Mouse (Mus musculus): ENCODE measurements around the gene Gm7029. TPM values are rescaled to one million over a fixed set of nuclear protein-coding genes. Genes with fewer than 3 reads are reported as not detected.
A peak's percentile ranks its signal among the peaks of the same experiment; 100 is the strongest.
"Not testable (repeated sequence)": the region's sequence is repeated elsewhere in the genome, so short reads cannot be mapped to it uniquely, and the experiment has no call there.

Gm7029 gene
- total RNA-seq (2015) (not detected in 2 replicates), total RNA-seq (2017) (not detected in 2 replicates)

- ATAC-seq (ENCODE audit: poor library complexity, severe bottlenecking): not testable (repeated sequence)
These were observed at the start of gene Gm7029 for GRCm38 (mm10) chr17:33873537-33873936. TSS of gene Gm7029 (plus strand) at chr17:33873837.

GRCm38 (mm10) chr17:33824084-33824996 is 49.3 kb upstream of the Gm7029 start, which contains the start of the genes Rps28 and Ndufa7:
TSS of gene Rps28 (minus strand) at chr17:33824562.
TSS of gene Ndufa7 (plus strand) at chr17:33824572.
- peak; percentile 99 for ATAC-seq (ENCODE audit: poor library complexity, severe bottlenecking)

DNA sequence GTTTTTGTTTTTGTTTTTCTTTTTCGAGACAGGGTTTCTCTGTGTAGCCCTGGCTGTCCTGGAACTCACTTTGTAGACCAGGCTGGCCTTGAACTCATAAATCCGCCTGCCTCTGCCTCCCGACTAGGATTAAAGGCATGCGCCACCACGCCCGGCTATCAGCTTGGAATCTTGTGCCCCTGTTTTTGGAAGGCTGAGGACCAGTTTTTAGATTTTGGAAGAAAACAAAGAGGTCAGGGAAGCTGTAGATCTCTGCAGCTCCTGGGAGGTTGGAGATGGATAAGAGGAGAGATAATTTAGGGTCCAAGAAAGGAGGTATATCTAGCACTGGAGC is 48.7 kb upstream of the Gm7029 start:
- ATAC-seq (ENCODE audit: poor library complexity, severe bottlenecking): not testable (repeated sequence)

DNA sequence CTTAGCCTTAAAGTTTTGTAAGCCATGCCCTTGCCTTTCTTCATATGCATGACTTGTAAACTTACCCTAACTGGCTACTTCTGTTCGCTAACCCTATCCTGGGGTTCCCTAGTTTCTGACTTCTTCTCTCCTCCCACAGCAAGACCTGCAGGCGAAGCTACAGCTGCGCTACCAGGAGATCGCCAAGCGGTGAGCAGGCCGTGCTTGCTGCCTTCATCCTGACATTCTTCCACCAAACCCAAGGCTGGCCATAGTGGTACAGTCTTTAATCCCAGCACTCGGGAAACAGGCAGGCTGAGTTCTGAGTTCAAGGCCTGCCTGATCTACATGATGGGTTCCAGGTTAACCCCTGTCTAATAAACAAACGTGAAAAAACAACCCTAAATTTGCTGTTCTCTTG is 48.2 kb upstream of the Gm7029 start:
- no peak for ATAC-seq (ENCODE audit: poor library complexity, severe bottlenecking)

DNA sequence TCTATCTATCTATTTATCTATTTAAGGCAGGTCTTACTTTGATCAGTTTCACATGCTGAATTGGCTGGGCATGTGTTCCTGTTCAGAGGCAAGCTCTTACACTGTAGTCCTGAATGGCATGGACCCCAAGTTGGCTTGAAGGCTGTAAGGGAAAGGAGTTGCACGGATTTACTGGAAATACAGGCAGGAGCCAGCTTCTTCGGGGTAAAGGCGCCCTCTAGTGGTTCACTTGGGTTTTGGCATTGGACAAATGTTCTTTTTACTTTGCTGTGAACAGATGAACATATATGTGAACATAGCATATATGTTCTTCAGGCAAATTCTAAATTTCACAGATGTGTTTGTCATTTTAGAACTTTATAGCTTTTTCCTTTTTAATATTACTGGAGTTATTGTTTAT is 46.8 kb upstream of the Gm7029 start:
- peak; percentile 60 for ATAC-seq (ENCODE audit: poor library complexity, severe bottlenecking)

DNA sequence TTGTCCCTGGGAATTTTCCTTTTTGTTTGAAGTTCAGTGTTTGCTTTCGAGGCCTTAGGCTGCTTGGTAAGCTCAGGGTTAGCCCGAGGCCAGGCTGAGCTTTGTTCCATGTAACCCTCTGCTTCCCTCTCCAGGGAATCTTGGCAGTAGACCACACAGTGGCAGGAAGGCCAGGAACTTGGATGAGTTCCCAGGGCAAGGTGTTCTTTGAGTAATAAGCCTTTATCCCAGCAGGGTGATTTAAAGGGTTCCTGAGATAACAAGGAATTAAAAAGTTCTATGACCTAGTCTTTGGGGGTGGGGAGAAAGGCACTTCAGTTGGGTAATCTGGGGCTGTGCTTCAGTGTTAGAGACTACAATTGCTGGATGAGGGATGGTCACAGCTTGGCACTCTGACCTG is 44.7 kb upstream of the Gm7029 start:
- no peak for ATAC-seq (ENCODE audit: poor library complexity, severe bottlenecking)

DNA sequence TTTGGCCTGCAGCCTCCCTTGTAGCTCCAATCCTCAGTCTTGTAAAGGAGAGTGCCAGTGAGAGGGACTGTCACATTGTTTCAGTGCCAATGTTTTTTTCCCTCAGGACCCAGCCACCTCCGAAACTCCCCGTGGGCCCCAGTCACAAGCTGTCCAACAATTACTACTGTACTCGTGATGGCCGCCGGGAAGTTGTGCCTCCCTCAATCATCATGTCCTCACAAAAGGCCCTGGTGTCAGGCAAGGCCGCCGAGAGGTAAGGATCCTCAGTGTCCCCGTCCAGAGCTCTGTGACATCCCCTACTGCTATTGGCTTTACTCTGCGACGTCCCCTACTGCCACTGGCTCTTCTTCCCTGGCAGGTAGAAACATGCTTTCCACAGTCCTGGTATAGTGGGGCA is 44.1 kb upstream of the Gm7029 start:
- ATAC-seq (ENCODE audit: poor library complexity, severe bottlenecking): no peak

DNA sequence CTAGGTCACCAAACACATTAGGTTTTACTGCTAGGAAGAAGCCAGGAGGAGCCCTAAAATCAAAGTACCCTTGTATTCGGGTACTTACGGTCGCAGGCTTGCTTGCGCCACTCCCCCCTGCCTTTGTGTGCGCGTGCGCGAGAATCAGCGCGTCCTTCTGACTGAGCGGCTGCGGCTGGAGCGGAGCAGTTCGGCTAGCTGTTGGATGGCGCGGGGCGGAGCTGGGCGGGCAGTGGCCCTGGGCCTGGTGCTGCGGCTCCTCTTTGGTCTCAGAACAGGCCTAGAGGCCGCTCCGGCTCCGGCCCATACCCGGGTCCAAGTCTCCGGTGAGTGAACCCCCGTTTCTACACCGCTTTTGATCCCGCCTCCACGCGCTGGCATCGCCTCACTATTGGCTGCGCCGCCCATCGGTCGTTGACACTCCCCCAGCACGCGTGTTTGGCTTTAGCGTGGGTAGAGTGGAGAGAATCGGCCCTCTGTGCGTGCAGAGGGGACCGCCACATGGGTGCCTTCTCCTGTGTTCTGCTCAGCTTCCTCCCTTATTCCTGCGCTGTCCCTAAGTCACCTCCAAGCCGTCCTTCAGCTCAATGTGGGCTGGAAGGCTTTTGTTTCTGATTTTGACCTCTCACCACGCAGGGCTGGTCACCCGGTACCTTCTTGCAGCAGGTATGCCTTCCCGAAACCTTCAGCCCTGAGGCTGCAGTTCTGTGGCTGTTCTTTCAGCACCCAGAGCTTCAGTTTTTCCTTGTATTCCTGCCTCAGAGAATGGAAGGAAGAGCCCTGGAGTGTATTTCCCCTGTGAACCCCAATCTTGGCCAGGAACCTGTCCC is 30.5 kb upstream of the Gm7029 start, which contains the start of gene Cd320:
Gene Cd320, plus strand, starts transcription at position 126 of the 830 bp plus-strand sequence.
- peak; percentile 96 for ATAC-seq (ENCODE audit: poor library complexity, severe bottlenecking)

DNA sequence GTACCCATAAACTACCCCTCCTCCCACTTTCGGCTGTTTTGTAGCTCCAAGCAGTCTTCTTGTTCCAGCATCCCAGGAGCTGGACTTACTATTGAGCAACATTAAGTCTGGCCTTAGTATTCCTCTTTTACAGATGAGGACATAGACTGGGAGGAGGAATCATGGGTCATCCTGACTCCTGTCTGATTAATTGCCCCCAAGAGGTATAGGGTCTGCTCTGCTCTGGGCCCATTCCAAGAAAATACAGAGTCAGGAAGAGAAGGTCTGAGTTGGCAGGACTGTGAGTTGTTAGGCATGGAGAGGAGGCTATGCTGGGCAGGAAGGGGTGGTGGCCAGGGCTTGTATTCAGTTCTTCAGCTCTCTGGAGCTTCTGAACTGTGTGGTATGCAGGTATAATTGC is 29.4 kb upstream of the Gm7029 start:
- no peak for ATAC-seq (ENCODE audit: poor library complexity, severe bottlenecking)

GRCm38 (mm10) chr17:33848139-33848538 is 25.5 kb upstream of the Gm7029 start:
- no peak for ATAC-seq (ENCODE audit: poor library complexity, severe bottlenecking)

GRCm38 (mm10) chr17:33851331-33851730 is 22.3 kb upstream of the Gm7029 start:
- ATAC-seq (ENCODE audit: poor library complexity, severe bottlenecking): no peak

GRCm38 (mm10) chr17:33857816-33858215 is 15.8 kb upstream of the Gm7029 start:
- no peak for ATAC-seq (ENCODE audit: poor library complexity, severe bottlenecking)

DNA sequence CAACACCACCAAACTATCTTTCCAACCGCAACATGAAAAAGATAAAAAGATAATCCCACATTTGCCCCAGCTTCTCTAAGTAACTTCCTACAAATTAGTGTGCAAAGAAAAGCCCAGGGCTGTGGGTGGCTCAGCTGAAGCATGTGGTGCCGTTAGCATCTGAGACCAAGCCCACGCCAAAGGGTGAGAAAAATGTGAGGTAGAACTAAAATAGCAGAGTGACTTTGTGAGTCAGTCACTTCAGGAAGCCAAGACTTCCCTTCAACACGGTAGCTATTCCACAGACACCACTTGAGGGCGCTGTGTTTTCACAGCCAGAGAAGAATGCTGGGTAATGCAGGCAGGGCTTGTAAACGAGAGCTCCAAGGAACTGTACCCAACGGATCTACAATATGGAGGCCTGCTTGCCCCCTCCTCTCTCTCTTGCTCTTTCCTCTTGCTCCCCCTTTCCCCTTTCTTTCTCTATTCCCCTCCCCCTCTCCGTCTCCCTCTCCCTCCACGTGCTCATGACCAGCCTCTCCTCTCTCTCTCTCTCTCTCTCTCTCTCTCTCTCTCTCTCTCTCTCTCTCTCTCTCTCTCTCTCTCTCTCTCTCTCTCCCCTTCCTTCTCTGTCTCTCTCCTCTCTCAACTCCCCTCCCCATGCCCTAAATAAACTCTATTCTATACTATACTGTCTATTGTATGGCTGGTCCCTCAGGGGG is 8.2 kb upstream of the Gm7029 start:
- ATAC-seq (ENCODE audit: poor library complexity, severe bottlenecking): peak; percentile 80

DNA sequence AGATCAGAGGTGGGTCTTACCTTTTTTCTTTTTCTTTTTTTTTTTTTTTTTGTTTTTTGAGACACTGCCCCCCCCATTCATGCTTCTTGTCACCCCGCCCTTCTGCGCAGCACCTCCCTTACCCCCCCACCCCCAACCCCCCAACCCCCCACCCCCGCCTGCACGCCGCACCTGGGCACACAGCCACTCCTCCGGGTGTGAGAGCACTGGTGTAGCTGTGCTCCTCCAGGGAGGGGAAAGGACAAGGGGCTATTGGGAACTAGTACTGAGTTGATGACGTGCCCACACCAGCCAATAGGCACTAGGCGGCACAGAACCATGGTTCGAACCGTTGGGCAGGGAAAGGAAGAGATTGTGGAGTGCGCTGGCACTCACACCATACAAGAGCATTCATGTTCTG is 774 bp downstream of the Gm7029 start:
- no peak for ATAC-seq (ENCODE audit: poor library complexity, severe bottlenecking)

GRCm38 (mm10) chr17:33875797-33876196 is 2.2 kb downstream of the Gm7029 start:
- ATAC-seq (ENCODE audit: poor library complexity, severe bottlenecking): not testable (repeated sequence)

GRCm38 (mm10) chr17:33884320-33884719 is 10.7 kb downstream of the Gm7029 start:
- not testable (repeated sequence) for ATAC-seq (ENCODE audit: poor library complexity, severe bottlenecking)

DNA sequence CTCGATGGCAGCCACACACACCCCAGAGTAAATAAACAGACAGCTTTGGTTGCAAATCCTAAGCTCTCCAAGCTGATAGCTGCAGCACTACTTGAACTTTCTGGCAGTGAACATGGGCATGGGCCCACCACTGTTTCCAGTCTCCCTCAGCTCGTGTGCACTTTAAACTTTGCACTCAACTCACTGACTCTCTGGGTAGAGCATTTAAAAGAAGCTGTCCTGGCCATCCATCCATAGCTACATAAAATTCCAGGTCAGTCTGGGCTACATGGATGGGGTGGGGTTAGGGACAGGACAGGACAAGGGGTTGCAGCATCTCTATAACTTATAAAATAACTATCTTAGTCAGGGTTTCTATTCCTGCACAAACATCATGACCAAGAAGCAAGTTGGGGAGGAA is 14.2 kb downstream of the Gm7029 start:
- not testable (repeated sequence) for ATAC-seq (ENCODE audit: poor library complexity, severe bottlenecking)

- ATAC-seq (ENCODE audit: poor library complexity, severe bottlenecking): not testable (repeated sequence)
These were observed 14.6 kb downstream of the Gm7029 start for GRCm38 (mm10) chr17:33888230-33888629.

DNA sequence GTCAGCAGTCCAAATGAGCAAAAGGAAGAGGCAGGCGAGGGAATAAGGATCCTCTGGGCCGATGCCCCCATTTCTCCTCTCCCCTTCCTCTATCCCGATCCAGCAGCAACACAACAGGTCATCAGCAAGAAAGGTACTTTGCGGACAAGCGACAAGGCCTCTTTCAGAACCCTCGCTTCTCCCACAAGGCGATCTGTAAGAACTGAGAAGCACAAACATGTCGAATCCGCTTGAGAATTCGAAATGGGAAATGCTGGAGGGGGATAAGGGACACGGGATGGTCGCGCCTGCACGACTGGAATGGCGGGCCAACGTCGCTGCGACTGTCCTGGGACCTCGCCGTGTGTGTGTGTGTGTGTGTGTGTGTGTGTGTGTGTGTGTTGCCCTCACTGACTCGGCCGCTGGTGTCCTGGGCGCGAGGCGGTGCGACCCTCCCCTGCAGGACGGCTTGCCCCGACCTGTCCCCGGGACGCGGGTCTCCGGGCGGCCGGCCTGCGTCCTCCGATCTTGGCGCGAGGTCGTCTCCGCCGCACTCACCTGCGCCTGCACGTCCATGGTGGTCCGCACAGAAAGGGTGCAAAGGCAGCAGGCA is 16.4 kb downstream of the Gm7029 start:
- not testable (repeated sequence) for ATAC-seq (ENCODE audit: poor library complexity, severe bottlenecking)

DNA sequence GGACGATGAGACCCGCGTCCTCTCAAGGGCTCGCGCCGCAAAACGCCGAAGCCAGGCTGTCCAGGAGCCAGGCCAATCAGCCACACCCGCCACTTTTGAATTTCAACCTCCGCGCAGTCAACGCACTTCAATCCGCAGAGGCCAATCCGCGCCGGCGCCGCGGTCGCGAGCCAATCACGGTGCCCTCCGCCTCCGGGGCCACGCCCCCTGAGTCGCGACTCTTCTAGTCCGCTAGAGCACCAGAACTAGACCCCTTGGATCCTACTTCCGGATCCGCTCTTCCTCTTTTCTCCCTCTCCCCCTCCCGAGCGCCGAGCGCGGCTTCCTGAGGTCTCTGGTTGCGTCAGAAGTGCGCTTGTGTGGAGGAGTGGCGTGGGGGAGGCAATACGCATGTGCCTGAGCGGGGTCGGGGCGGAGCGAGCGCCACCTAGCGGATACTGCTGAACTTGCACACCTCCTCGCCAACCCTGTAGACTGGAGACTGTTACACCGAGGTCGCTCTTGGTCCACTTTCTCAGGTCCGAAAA is 17.0 kb downstream of the Gm7029 start, which contains the start of gene Kifc1:
Gene Kifc1, minus strand, starts transcription at position 129 of the 527 bp plus-strand sequence.
- peak; percentile 99 for ATAC-seq (ENCODE audit: poor library complexity, severe bottlenecking)

Measured in megakaryocyte, adult 5-6 weeks (primary cell).